Mouse (Mus musculus) forebrain, embryonic 11.5 days (tissue): ENCODE measurements around the gene Wasf2. TPM values are rescaled to one million over a fixed set of nuclear protein-coding genes. Genes with fewer than 3 reads are reported as not detected.

Experiments
- ATAC-seq: fragments of 200-750 bp; cut with Nextera tagmentation; replicated peaks from 2 replicates; pipeline ENCODE4 v1.8.0; 2017; ENCODE audit warnings: moderate TSS enrichment; ENCODE audit not compliant: low FRiP score
- DNase-seq: peaks from one replicate; pipeline ENCODE4 v3.0.0-alpha.2; 2017; ENCODE audit warnings: low spot score
- H3K27ac ChIP-seq: fragments of 300-500 bp; sonication (generic); 2 replicates; pipeline ENCODE4 v1.5.1; 2014; ENCODE audit warnings: low read depth, low read length
- H3K27me3 ChIP-seq: fragments of 300-500 bp; sonication (generic); 2 replicates; pipeline ENCODE4 v1.6.1; 2014; ENCODE audit warnings: mild to moderate bottlenecking, low read length, mixed read lengths; ENCODE audit not compliant: control insufficient read depth, insufficient read depth
- H3K36me3 ChIP-seq: fragments of 300-500 bp; sonication (generic); 2 replicates; pipeline ENCODE4 v1.6.1; 2014; ENCODE audit warnings: mild to moderate bottlenecking, low read length, moderate library complexity, mixed read lengths; ENCODE audit not compliant: control insufficient read depth, insufficient read depth
- H3K4me1 ChIP-seq: fragments of 300-500 bp; sonication (generic); replicated peaks from 2 replicates; pipeline ENCODE4 v1.6.1; 2014; ENCODE audit warnings: low read length, mixed read lengths; ENCODE audit not compliant: control insufficient read depth, insufficient read depth
- H3K4me2 ChIP-seq: fragments of 300-500 bp; sonication (generic); 2 replicates; pipeline ENCODE4 v1.6.1; 2014; ENCODE audit warnings: low read depth, mild to moderate bottlenecking, low read length, moderate library complexity, mixed read lengths; ENCODE audit not compliant: severe bottlenecking
- H3K4me3 ChIP-seq: fragments of 300-500 bp; sonication (generic); 2 replicates; pipeline ENCODE4 v1.5.1; 2014; ENCODE audit warnings: low read depth, low read length
- H3K9ac ChIP-seq: fragments of 300-500 bp; sonication (generic); 2 replicates; pipeline ENCODE4 v1.6.1; 2014; ENCODE audit warnings: low read length
- H3K9me3 ChIP-seq: fragments of 300-500 bp; sonication (generic); 2 replicates; pipeline ENCODE4 v1.6.1; 2016; ENCODE audit warnings: low read length, mixed read lengths; ENCODE audit not compliant: control insufficient read depth
- WGBS: fragments of 180-500 bp; shearing (Covaris S2); extraction: QIAGEN DNeasy Blood & Tissue Kit; methylation state at CpG from one replicate; pipeline ENCODE4 v1.1.7; 2014; 5-methylcytosine and 5-hydroxymethylcytosine counted together
- polyA plus RNA-seq: library from polyadenylated mRNA; unstranded; fragments of >200 nt; fragmentation: Nextera tagmentation; extraction: Ambion mirVana; gene quantifications from 2 replicates; pipeline ENCODE4 v1.2.1, GENCODE M21; 2014

Wasf2 gene
- polyA plus RNA-seq, 1 experiment from 2014 or later: 28.8 TPM

GRCm38 (mm10) chr4:133194482-133194881 lies 64.2 kb downstream of the Wasf2 start:
- 82% methylated on average over 11 of the region's 11 CpGs for WGBS
- no peak overlapping the region for H3K27ac ChIP-seq

GRCm38 (mm10) chr4:133195014-133195413 lies 64.7 kb downstream of the Wasf2 start:
- ATAC-seq (no peak), DNase-seq (no peak)
- 78% methylated on average over 4 of the region's 4 CpGs for WGBS
- Histone ChIP-seq H3K27me3 (no peaks in the 10 kb centered on the region), H3K36me3 (peaks cover 14% of the 10 kb centered on the region), H3K9ac (no peak overlapping the region), H3K27ac (no peak overlapping the region), H3K4me2 (no peak overlapping the region), H3K4me3 (no peak overlapping the region), H3K9me3 (no peaks in the 10 kb centered on the region), H3K4me1 (peaks cover 26% of the 10 kb centered on the region)

More at GRCm38 (mm10) chr4:133194482-133194881, 64.2 kb downstream of the Wasf2 start:
- ATAC-seq: no peak
- Histone ChIP-seq H3K4me1 (peaks cover 25% of the 10 kb centered on the region), H3K36me3 (peaks cover 14% of the 10 kb centered on the region), H3K4me2 (no peak overlapping the region), H3K27me3 (no peaks in the 10 kb centered on the region), H3K9me3 (no peaks in the 10 kb centered on the region), H3K4me3 (no peak overlapping the region), H3K9ac (no peak overlapping the region)
- no peak for DNase-seq

- no peak for ATAC-seq
- DNase-seq: no peak
- no peak overlapping the region for H3K4me3 ChIP-seq
- peaks cover 35% of the 10 kb centered on the region for H3K4me1 ChIP-seq
- H3K9me3 ChIP-seq: no peaks in the 10 kb centered on the region
- H3K9ac ChIP-seq: no peak overlapping the region
- peaks cover 14% of the 10 kb centered on the region for H3K36me3 ChIP-seq
- H3K27ac ChIP-seq: peak overlapping the region; percentile 81; the same call in 1 of the 2 replicates
- H3K27me3 ChIP-seq: no peaks in the 10 kb centered on the region; the same call in 1 of the 2 replicates
- H3K4me2 ChIP-seq: no peak overlapping the region
- 94% methylated on average over 2 of the region's 2 CpGs for WGBS
Observed at GRCm38 (mm10) chr4:133196136-133196535, 65.8 kb downstream of the Wasf2 start.

- Histone ChIP-seq H3K4me2 (no peak overlapping the region), H3K9ac (peak overlapping the region; percentile 35; the same call in 1 of the 2 replicates), H3K4me3 (no peak overlapping the region), H3K27ac (peak overlapping the region; percentile 81), H3K4me1 (peaks cover 35% of the 10 kb centered on the region), H3K27me3 (no peaks in the 10 kb centered on the region; the same call in 1 of the 2 replicates), H3K9me3 (no peaks in the 10 kb centered on the region), H3K36me3 (peaks cover 7% of the 10 kb centered on the region)
- DNase-seq (no peak), ATAC-seq (no peak)
- WGBS: 25% methylated on average over 7 of the region's 7 CpGs
Observed at GRCm38 (mm10) chr4:133196852-133197251, 66.5 kb downstream of the Wasf2 start.

GRCm38 (mm10) chr4:133197355-133197754 lies 67.0 kb downstream of the Wasf2 start:
- ATAC-seq (0 out of 2 replicates have a peak, but pooled peaks have one; percentile 19), DNase-seq (peak; percentile 59)
- H3K36me3 ChIP-seq: peaks cover 5% of the 10 kb centered on the region
- H3K27ac ChIP-seq: peak overlapping the region; percentile 81
- H3K9me3 ChIP-seq: no peaks in the 10 kb centered on the region
- H3K9ac ChIP-seq: peak overlapping the region; percentile 37
- no peaks in the 10 kb centered on the region; the same call in 1 of the 2 replicates for H3K27me3 ChIP-seq
- H3K4me3 ChIP-seq: no peak overlapping the region
- H3K4me2 ChIP-seq: no peak overlapping the region
- 8% methylated on average over 5 of the region's 5 CpGs for WGBS
- peaks cover 35% of the 10 kb centered on the region for H3K4me1 ChIP-seq

GRCm38 (mm10) chr4:133197801-133198286 lies 67.5 kb downstream of the Wasf2 start:
- no peak overlapping the region for H3K4me3 ChIP-seq
- peaks cover 35% of the 10 kb centered on the region for H3K4me1 ChIP-seq
- H3K9ac ChIP-seq: peak overlapping the region; percentile 37
- no peaks in the 10 kb centered on the region for H3K9me3 ChIP-seq
- H3K4me2 ChIP-seq: peak overlapping the region; percentile 8; the same call in 1 of the 2 replicates
- DNase-seq (peak; percentile 72), ATAC-seq (peak; percentile 42; the same call in 1 of the 2 replicates)
- peak overlapping the region; percentile 81 for H3K27ac ChIP-seq
- 9% methylated on average over 13 of the region's 13 CpGs for WGBS
- peaks cover 4% of the 10 kb centered on the region for H3K36me3 ChIP-seq
- H3K27me3 ChIP-seq: no peaks in the 10 kb centered on the region; the same call in 1 of the 2 replicates

GRCm38 (mm10) chr4:133198337-133199180 lies 68.3 kb downstream of the Wasf2 start:
- peak overlapping the region; percentile 27; the same call in 1 of the 2 replicates for H3K9ac ChIP-seq
- 10% methylated on average over 19 of the region's 19 CpGs for WGBS
- H3K4me1 ChIP-seq: peaks cover 35% of the 10 kb centered on the region
- H3K36me3 ChIP-seq: no peaks in the 10 kb centered on the region; the same call in none of the 2 replicates
- peak overlapping the region; percentile 81 for H3K27ac ChIP-seq
- H3K4me2 ChIP-seq: no peak overlapping the region
- no peak overlapping the region for H3K4me3 ChIP-seq
- ATAC-seq: no peak
- H3K27me3 ChIP-seq: no peaks in the 10 kb centered on the region; the same call in 1 of the 2 replicates
- DNase-seq: peak; percentile 67
- H3K9me3 ChIP-seq: no peaks in the 10 kb centered on the region

GRCm38 (mm10) chr4:133199743-133200142 lies 69.4 kb downstream of the Wasf2 start:
- Histone ChIP-seq H3K27ac (no peak overlapping the region), H3K36me3 (no peaks in the 10 kb centered on the region; the same call in none of the 2 replicates), H3K9ac (no peak overlapping the region; the same call in 1 of the 2 replicates), H3K27me3 (no peaks in the 10 kb centered on the region; the same call in 1 of the 2 replicates), H3K4me3 (no peak overlapping the region), H3K4me1 (peaks cover 35% of the 10 kb centered on the region), H3K9me3 (no peaks in the 10 kb centered on the region), H3K4me2 (no peak overlapping the region)
- DNase-seq: no peak
- no peak for ATAC-seq
- WGBS: 70% methylated on average over 6 of the region's 6 CpGs
